Mouse (Mus musculus) gastrocnemius, adult 8-10 months (tissue): ENCODE measurements around the gene Gatad2b. TPM values are rescaled to one million over a fixed set of nuclear protein-coding genes. Genes with fewer than 3 reads are reported as not detected.
A peak's percentile ranks its signal among the peaks of the same experiment; 100 is the strongest.
"Not testable (repeated sequence)": the region's sequence is repeated elsewhere in the genome, so short reads cannot be mapped to it uniquely, and the experiment has no call there.

ENCODE experiments used
- DNase-seq, 2 experiments: peaks; one replicate each; pipeline ENCODE4 v3.0.0; 2022; ENCODE audit warnings: low spot score in 2 of 2
- total RNA-seq, 4 experiments: library from RNA; stranded (reverse); gene quantifications; 2 replicates each; pipeline ENCODE4 v1.2.4; 2022

The Gatad2b gene
- total RNA-seq, 4 experiments from 2014 or later = 55.0 to 69.8 (median 62.6) TPM

GRCm38 (mm10) chr3:90309589-90309988 lies 16.6 kb downstream of the Gatad2b start:
- no peak for DNase-seq

- no peak for DNase-seq
These were observed 20.4 kb downstream of the Gatad2b start for GRCm38 (mm10) chr3:90313367-90313766.

GRCm38 (mm10) chr3:90314241-90314640 lies 21.3 kb downstream of the Gatad2b start:
- DNase-seq = no peak

GRCm38 (mm10) chr3:90322289-90322688 lies 29.3 kb downstream of the Gatad2b start:
- DNase-seq = no peak

GRCm38 (mm10) chr3:90323119-90323518 lies 30.1 kb downstream of the Gatad2b start:
- DNase-seq = peak; percentile 24 to 41

- DNase-seq = no peak
These were observed 39.5 kb downstream of the Gatad2b start for GRCm38 (mm10) chr3:90332485-90332884.

GRCm38 (mm10) chr3:90335517-90335916 lies 42.5 kb downstream of the Gatad2b start:
- no peak for DNase-seq

GRCm38 (mm10) chr3:90338190-90338589 lies 45.2 kb downstream of the Gatad2b start:
- no peak for DNase-seq

GRCm38 (mm10) chr3:90340177-90340576 lies 47.2 kb downstream of the Gatad2b start:
- no peak for DNase-seq

- not testable (repeated sequence) for DNase-seq
These were observed 49.9 kb downstream of the Gatad2b start for GRCm38 (mm10) chr3:90342853-90343252.

GRCm38 (mm10) chr3:90347847-90348246 lies 54.9 kb downstream of the Gatad2b start:
- DNase-seq = no peak

GRCm38 (mm10) chr3:90357959-90358358 lies 65.0 kb downstream of the Gatad2b start:
- DNase-seq = no peak

- DNase-seq = no peak
These were observed 66.3 kb downstream of the Gatad2b start for GRCm38 (mm10) chr3:90359230-90359629.

GRCm38 (mm10) chr3:90361476-90361875 lies 68.5 kb downstream of the Gatad2b start:
- DNase-seq = no peak

GRCm38 (mm10) chr3:90362346-90362745 lies 69.4 kb downstream of the Gatad2b start:
- DNase-seq = no peak

GRCm38 (mm10) chr3:90367001-90367632 lies 74.1 kb downstream of the Gatad2b start:
- no peak for DNase-seq

GRCm38 (mm10) chr3:90369041-90369440 lies 76.1 kb downstream of the Gatad2b start:
- no peak for DNase-seq

GRCm38 (mm10) chr3:90371857-90372256 lies 78.9 kb downstream of the Gatad2b start:
- DNase-seq = no peak

- DNase-seq = no peak
These were observed 79.8 kb downstream of the Gatad2b start for GRCm38 (mm10) chr3:90372817-90373216.

- DNase-seq = peak; percentile 69 to 73
These were observed 80.6 kb downstream of the Gatad2b start for GRCm38 (mm10) chr3:90373432-90374028.

- no peak for DNase-seq
These were observed 81.4 kb downstream of the Gatad2b start for GRCm38 (mm10) chr3:90374368-90374767.

- no peak for DNase-seq
These were observed 82.7 kb downstream of the Gatad2b start for GRCm38 (mm10) chr3:90375562-90376246.

- no peak for DNase-seq
These were observed 83.2 kb downstream of the Gatad2b start for GRCm38 (mm10) chr3:90376247-90376585.
